Mouse (Mus musculus): ENCODE measurements at regions not wholly inside any gene's neighbourhood (a gene's known extent, or its start where the extent isn't known, plus 50 kb on each side); places are given as distances from the start of the nearest gene placed in this dataset.

DNA sequence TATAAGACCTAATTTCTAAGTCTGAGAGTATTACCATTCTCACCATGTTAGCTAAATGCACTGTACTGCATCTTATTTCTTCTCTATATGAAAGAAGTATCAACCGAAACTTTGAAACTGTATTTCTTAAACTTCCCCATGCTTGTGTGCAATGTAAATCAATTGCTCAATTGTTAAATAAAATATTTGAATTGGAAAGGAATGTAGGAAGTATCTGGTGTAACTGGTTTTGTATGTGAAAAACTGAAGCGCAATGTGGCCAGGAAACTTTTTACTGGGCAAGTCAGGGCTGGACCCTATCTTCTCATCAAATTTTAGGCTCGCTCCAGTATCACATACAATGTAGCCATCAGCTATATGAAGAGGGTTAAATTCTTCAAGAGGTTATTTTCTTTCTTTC is 123.8 kb upstream of the Atp2b1 start:
- Histone ChIP-seq H3K9ac (no peak overlapping the region), H3K4me3 (no peak overlapping the region), H3K4me2 (no peak overlapping the region), H3K27ac (no peak overlapping the region), H3K27me3 (replicated peaks) (no peaks in the 10 kb centered on the region), H3K9me3 (replicated peaks) (no peaks in the 10 kb centered on the region), H3K4me1 (no peaks in the 10 kb centered on the region), H3K36me3 (no peaks in the 10 kb centered on the region)
- no peak for ATAC-seq
- WGBS (ENCODE audit: insufficient replicate concordance): 74% methylated on average over 3 of the region's 3 CpGs

DNA sequence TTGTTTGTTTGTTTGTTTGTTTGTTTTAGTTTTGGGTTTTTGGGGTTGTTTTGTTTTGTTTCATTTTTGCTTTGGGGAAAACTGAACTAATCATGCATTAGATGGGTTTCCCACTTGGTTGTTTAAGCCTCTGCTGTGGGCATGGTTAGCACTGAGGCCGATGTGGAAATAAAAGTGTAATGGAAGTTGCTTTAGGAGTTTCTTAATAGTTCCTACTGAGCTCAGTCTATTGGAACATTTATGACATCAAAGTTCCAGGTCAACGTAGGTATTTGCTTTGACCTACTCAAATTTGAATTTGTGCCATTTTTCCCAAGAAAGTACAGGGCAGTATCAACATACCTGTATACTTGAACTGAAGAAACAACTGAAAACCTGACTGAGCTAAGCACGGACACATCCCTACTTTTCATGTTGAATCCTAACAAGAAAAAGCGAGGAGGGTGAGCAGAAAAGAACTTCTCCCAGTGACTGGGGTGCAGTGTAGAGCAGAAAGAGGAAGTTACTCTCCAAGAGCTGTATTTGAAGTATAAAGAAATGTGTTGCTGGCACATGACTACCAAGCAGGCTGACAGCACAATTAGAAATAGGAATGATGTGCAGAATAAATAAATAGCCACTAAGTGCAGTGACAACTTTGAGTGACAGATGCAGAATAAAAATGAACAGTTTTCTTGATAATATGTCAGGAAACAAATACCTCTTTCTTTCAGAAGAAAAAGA is 122.0 kb upstream of the Atp2b1 start:
- no peaks in the 10 kb centered on the region for H3K4me1 ChIP-seq
- no peak overlapping the region for H3K9ac ChIP-seq
- no peak overlapping the region for H3K4me3 ChIP-seq
- ATAC-seq: no peak
- no peaks in the 10 kb centered on the region for H3K36me3 ChIP-seq
- H3K27me3 ChIP-seq (replicated peaks): no peaks in the 10 kb centered on the region
- no peak overlapping the region for H3K4me2 ChIP-seq
- WGBS (ENCODE audit: insufficient replicate concordance): 55% methylated on average over 4 of the region's 4 CpGs
- no peak overlapping the region for H3K27ac ChIP-seq
- no peaks in the 10 kb centered on the region for H3K9me3 ChIP-seq (replicated peaks)

DNA sequence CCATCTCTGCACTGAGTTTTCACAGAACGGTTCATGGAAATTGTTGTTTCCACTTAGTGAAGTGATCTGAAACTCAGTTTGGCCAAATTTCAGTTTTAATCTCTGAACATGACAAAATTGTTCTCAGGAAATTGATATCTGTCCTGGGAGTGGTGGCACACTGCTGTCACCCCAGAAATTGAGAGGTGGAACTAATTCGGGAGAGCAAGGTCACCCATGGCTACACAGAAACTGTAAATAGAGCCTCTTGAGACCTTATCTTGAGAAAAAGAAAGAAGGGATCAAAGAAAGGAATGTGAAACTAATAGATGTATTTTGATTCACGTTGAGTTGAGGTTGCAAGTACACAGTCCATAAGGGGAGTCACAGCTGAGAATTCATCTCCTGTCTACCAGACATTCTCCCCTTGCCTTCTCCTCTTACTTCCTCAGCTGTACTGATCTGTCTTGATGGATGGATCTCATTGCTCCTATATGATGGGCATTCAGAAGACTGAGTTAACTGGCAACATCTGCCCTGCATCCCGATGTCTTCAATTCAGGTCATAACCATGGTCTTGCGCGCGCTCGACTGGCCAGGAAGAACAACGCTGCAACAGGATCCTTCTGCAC is 120.2 kb upstream of the Atp2b1 start:
- Histone ChIP-seq H3K27ac (no peak overlapping the region), H3K27me3 (replicated peaks) (no peaks in the 10 kb centered on the region), H3K9ac (no peak overlapping the region), H3K9me3 (replicated peaks) (no peaks in the 10 kb centered on the region), H3K4me2 (no peak overlapping the region), H3K4me1 (no peaks in the 10 kb centered on the region), H3K36me3 (no peaks in the 10 kb centered on the region), H3K4me3 (no peak overlapping the region)
- WGBS (ENCODE audit: insufficient replicate concordance): 87% methylated on average over 9 of the region's 9 CpGs
- no peak for ATAC-seq

DNA sequence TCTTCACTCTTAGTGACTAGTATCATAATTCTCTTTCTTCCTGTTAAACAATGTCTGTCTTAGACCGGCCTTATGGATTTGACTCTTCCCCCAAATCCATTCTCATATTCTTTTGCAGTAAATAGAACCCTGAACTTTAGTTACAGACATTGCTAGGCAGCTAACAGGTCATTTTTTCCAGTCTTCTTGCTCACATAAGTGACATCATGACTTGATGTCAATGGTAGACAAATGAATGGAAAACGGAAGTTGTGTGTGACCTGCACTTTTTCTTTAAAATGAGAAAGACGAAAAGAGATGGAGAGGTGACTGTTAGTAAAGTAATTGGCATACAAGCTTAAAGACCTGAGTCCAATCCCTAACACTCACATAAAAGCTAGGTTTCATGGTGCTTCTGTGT is 118.2 kb upstream of the Atp2b1 start:
- Histone ChIP-seq H3K9ac (no peak overlapping the region), H3K4me1 (no peaks in the 10 kb centered on the region), H3K27me3 (replicated peaks) (no peaks in the 10 kb centered on the region), H3K9me3 (replicated peaks) (no peaks in the 10 kb centered on the region), H3K36me3 (no peaks in the 10 kb centered on the region), H3K4me3 (no peak overlapping the region), H3K4me2 (no peak overlapping the region), H3K27ac (no peak overlapping the region)
- no peak for ATAC-seq
- 76% methylated on average over 3 of the region's 3 CpGs for WGBS (ENCODE audit: insufficient replicate concordance)

DNA sequence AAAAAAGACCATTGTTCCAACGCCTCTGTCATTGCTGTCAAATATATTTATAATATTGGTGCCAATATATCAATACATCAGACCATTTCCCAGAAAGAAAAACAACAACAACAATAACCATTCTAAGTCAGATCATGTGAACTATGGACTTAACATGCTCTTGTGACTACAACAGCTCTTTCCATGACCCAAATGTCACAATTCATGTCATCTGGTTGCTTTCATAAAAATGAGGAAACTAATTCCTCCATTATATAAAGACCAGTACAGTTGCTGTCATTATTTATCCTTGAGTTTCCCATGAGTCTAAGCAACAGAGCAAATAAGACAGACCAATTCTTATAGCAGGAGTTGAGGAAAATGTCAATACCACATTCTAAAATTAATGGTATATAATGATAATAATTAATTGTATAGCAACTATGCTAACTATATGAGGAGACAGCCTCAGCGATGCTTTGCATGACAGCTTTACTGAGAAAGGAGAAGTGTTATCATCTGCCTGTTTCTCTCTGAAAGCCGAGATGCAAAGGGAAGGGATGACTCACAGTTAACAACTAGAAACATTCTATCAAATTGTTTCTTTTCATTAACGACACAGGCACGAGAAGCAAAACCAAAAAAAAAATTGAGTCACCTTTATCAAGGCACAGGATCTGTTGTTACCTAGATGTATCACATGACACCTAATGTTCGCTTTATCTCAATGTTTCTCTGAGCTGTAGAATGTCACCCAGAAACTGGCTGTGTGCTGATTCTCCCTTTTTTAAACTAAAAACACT is 115.4 kb upstream of the Atp2b1 start:
- ATAC-seq: no peak
- H3K27ac ChIP-seq: no peak overlapping the region
- no peak overlapping the region for H3K4me3 ChIP-seq
- H3K9me3 ChIP-seq (replicated peaks): no peaks in the 10 kb centered on the region
- H3K36me3 ChIP-seq: no peaks in the 10 kb centered on the region
- 55% methylated on average over 6 of the region's 6 CpGs for WGBS (ENCODE audit: insufficient replicate concordance)
- no peaks in the 10 kb centered on the region for H3K27me3 ChIP-seq (replicated peaks)
- no peak overlapping the region for H3K9ac ChIP-seq
- no peak overlapping the region for H3K4me2 ChIP-seq
- H3K4me1 ChIP-seq: no peaks in the 10 kb centered on the region

DNA sequence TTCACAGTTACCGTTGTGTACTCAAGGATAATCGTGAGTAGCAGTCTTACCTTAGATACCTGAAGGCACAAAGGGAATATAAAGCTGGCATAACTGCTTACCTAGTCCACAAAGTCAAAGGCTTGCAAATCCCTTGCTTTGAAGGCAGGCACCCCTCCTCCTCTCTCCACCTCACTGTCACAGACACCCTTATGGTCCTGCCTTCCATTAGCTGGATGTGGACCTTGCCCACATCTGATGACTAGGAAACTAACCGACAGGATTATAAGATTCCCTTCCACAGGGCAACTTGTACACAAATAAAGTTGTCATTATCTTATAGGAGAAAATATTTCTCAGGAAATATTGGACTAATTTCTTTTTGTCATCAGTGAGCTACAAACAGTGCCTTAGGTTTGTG is 114.4 kb upstream of the Atp2b1 start:
- no peaks in the 10 kb centered on the region for H3K27me3 ChIP-seq (replicated peaks)
- WGBS (ENCODE audit: insufficient replicate concordance): 75% methylated on average over 3 of the region's 3 CpGs
- no peak overlapping the region for H3K4me2 ChIP-seq
- no peaks in the 10 kb centered on the region for H3K9me3 ChIP-seq (replicated peaks)
- no peaks in the 10 kb centered on the region for H3K4me1 ChIP-seq
- H3K4me3 ChIP-seq: no peak overlapping the region
- H3K36me3 ChIP-seq: no peaks in the 10 kb centered on the region
- no peak for ATAC-seq
- H3K9ac ChIP-seq: no peak overlapping the region
- H3K27ac ChIP-seq: no peak overlapping the region

DNA sequence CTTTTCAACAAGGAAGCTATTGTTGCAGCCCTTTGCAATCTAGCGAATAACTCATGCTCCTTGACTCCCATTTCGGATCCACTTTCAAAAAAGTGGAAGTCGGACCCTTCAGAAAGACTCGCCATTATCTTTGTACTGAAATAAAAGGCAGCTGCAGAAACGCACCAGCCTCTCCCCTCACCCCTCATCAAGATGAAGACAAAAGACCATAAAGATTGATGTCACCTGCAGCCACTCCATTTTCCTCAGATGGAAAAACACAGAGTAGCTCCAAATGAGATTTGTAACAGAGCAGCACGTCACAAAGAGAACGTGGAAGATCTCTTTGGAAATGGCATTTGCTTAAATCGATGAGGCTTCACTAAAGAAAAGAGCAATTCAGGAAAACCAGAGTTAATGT is 113.3 kb upstream of the Atp2b1 start:
- ATAC-seq: no peak
- H3K4me3 ChIP-seq: no peak overlapping the region
- H3K9ac ChIP-seq: no peak overlapping the region
- H3K4me2 ChIP-seq: no peak overlapping the region
- 66% methylated on average over 8 of the region's 8 CpGs for WGBS (ENCODE audit: insufficient replicate concordance)
- no peak overlapping the region for H3K27ac ChIP-seq
- H3K36me3 ChIP-seq: no peaks in the 10 kb centered on the region
- H3K9me3 ChIP-seq (replicated peaks): no peaks in the 10 kb centered on the region
- H3K27me3 ChIP-seq (replicated peaks): no peaks in the 10 kb centered on the region
- H3K4me1 ChIP-seq: no peaks in the 10 kb centered on the region

DNA sequence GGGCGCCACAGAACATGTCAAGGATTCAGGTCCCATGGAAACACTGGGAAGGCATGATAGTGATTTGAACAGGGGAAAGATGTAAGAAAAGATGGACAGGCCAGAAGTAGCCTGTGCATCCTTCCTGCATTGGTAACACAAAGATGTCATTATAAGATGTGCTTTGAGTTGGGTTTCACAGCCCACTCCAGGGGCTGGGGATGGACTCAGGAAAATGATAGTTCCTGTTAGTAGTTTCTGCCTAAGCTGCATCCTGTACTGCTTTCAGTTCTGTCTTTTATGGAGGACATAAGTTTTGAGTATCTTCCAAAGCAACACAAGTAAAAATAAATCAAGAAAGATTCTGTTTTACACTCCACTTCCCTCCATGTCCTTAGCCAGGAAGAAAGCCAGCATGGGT is 109.2 kb upstream of the Atp2b1 start:
- 61% methylated on average over 1 of the region's 1 CpGs for WGBS (ENCODE audit: insufficient replicate concordance)
- H3K27ac ChIP-seq: no peak overlapping the region
- no peaks in the 10 kb centered on the region for H3K4me1 ChIP-seq
- H3K27me3 ChIP-seq (replicated peaks): no peaks in the 10 kb centered on the region
- H3K4me3 ChIP-seq: no peak overlapping the region
- no peak overlapping the region for H3K9ac ChIP-seq
- ATAC-seq: no peak
- H3K9me3 ChIP-seq (replicated peaks): no peaks in the 10 kb centered on the region
- no peak overlapping the region for H3K4me2 ChIP-seq
- H3K36me3 ChIP-seq: no peaks in the 10 kb centered on the region

DNA sequence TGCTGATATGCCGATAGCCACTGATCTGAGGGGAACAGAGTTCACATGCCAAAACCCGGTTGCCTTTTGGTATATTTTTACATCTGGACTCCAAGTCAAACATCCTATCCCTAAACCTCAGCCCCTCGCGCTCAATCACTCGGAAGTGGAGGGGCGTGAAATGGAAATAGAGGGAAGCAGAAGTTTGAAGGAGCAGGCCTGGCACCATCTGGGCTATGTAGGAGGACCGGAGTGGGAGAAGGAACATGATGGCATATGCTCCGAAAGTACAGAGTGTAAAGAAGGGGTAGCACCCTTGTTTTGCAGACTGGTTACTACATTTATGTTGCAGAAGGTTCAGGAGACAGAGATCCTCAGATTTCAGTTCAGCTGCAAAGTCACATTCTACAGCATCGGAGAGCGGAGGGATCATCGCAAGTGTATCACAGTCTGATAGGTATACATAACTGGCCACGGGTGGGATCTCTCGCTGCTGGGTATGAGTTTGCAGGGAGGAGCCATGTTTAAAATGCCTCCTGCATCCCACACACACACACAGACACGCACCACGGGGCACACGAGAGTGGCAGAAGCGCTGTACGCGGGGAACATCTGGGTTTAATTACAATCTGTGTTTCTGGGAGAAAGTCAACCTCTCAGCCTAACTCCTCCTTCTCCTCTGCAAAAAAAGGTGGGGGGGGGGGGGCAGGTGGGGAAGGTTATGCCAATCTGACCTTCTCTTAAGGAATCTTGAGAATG is 107.2 kb upstream of the Atp2b1 start:
- Histone ChIP-seq H3K27me3 (replicated peaks) (no peaks in the 10 kb centered on the region), H3K27ac (no peak overlapping the region), H3K36me3 (no peaks in the 10 kb centered on the region), H3K9me3 (replicated peaks) (no peaks in the 10 kb centered on the region), H3K4me2 (no peak overlapping the region), H3K4me1 (no peaks in the 10 kb centered on the region), H3K9ac (no peak overlapping the region), H3K4me3 (no peak overlapping the region)
- 80% methylated on average over 19 of the region's 19 CpGs for WGBS (ENCODE audit: insufficient replicate concordance)
- ATAC-seq: no peak

DNA sequence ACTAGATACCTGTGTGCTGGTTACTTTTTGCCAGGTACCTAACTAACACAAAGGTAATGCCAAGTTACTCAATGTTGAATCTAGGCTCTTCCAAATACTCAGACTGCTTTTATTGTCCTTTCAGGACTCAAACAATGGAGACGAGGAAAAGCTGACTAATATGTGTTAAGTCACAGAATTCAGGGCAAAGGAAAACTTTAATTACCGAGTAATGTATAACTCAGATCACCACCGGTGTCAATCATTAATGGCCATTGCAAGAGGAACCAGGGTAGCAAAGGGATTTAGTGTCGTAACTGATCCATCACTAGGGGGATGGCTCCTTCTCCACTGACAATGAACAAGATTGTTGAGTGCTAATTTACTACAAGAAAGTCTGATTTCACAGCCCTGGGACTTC is 105.6 kb upstream of the Atp2b1 start:
- Histone ChIP-seq H3K27ac (no peak overlapping the region), H3K4me1 (no peaks in the 10 kb centered on the region), H3K27me3 (replicated peaks) (no peaks in the 10 kb centered on the region), H3K9me3 (replicated peaks) (no peaks in the 10 kb centered on the region), H3K4me3 (no peak overlapping the region), H3K9ac (no peak overlapping the region), H3K36me3 (no peaks in the 10 kb centered on the region), H3K4me2 (no peak overlapping the region)
- WGBS (ENCODE audit: insufficient replicate concordance): 70% methylated on average over 4 of the region's 4 CpGs
- ATAC-seq: no peak

DNA sequence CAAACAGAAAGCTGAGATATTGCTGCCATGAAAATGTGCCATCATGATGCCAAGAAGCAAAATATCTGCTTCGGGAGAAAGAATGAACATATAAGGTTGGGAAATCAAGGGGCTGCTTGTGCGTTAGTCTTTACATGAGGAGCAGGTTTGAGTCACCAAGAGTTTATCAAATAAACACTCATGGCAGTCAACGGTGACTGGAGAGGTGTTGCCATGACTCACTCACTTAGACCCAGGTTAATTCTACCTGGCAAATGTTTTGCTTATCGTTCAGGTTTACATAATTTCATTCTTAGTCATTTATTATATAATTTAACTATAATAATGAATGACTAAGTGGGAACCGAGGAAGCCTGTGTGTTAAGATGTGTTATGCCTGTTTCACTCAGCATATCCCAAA is 85.2 kb upstream of the Atp2b1 start:
- 77% methylated on average over 5 of the region's 5 CpGs for WGBS (ENCODE audit: insufficient replicate concordance)
- no peaks in the 10 kb centered on the region for H3K36me3 ChIP-seq
- no peak overlapping the region for H3K27ac ChIP-seq

DNA sequence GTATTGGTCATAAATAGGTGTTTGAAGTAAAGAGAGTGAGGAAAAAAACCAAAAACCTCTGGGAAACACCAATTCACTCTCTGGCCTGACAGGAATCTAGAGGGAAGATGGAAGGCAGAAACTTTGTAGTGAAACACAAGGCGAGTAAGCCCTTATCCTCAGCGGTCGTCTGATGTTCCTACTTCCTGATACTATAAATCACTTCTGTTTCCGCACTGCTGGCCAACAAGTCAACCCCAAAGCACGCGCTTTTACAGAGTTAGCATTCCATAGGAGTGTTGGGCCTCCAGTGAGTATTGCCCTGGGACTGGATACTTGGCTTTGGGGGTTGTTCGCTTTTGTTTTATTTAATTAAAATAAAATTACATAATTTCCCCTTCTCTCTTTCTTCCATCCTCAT is 82.7 kb upstream of the Atp2b1 start:
- Histone ChIP-seq H3K9ac (no peak overlapping the region), H3K36me3 (no peaks in the 10 kb centered on the region), H3K4me3 (no peak overlapping the region), H3K4me2 (no peak overlapping the region), H3K27me3 (replicated peaks) (no peaks in the 10 kb centered on the region), H3K4me1 (no peaks in the 10 kb centered on the region), H3K27ac (no peak overlapping the region), H3K9me3 (replicated peaks) (no peaks in the 10 kb centered on the region)
- no peak for ATAC-seq
- 45% methylated on average over 7 of the region's 7 CpGs for WGBS (ENCODE audit: insufficient replicate concordance)

More for the DNA sequence above, 85.2 kb upstream of the Atp2b1 start:
- Histone ChIP-seq H3K4me1 (no peaks in the 10 kb centered on the region), H3K9ac (no peak overlapping the region), H3K4me3 (no peak overlapping the region), H3K9me3 (replicated peaks) (no peaks in the 10 kb centered on the region), H3K27me3 (replicated peaks) (no peaks in the 10 kb centered on the region), H3K4me2 (no peak overlapping the region)
- no peak for ATAC-seq
